Mouse (Mus musculus) T-helper 2 cell (primary cell): ENCODE results near the gene Klk15.
"Not testable (repeated sequence)": the region's sequence is repeated elsewhere in the genome, so short reads cannot be mapped to it uniquely, and the experiment has no call there.

Experiments used
- in situ Hi-C: fragments of 300-600 bp; cut with MboI, MseI; formaldehyde crosslinking; loops from one replicate; pipeline ENCODE4 v1.15.1; 2025; ENCODE audit warnings: high pct_unique_total_duplicates

The Klk15 gene

DNA sequence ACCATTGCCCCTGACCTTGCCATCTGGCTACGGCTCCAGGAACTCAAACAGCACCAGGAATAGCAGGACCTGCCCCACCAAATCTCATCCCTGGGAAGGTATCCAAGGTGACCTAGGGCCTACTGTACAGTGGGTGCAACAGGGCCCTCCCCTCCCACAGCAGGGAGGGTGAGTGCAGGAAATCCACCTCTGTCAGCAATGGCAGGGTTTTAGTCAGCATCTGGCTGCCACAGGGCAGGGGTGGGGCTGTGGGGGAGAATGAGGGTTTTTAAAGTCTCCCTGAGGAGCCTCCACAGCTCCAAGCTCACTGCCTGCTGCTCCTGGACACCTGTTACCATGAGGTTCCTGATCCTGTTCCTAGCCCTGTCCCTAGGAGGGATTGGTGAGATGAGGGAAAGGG lies 42.2 kb downstream of the Klk15 start, which contains the start of gene Klk1b9:
Klk1b9 (plus strand) TSS at position 301 of the 400 bp plus-strand sequence.
- in situ Hi-C loops: not testable (repeated sequence)

DNA sequence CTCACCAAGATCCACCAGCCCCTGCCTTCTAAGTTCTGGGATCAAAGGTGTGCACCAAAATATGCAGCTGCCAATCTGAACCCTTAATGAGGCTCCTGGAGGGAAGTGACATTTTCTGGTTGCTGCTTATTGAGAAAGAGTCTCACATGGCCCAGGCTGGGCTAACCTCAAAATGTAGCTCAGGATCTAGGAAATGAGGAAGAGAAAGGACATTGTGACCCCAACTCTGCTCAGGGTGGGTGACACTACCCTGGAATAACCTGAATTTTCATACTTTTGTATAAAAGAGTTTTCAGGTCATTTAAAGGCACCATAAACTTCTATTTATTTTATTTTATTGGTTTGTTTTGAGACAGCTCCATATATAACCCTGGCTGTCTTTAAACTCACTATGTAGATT lies 52.1 kb downstream of the Klk15 start:
- in situ Hi-C loops: no loop called here
